Mouse (Mus musculus) myocyte (in vitro differentiated cells): ENCODE results near the gene Zfp36. TPM values are rescaled to one million over a fixed set of nuclear protein-coding genes. Genes with fewer than 3 reads are reported as not detected.

Experiments used
- H3K27me3 ChIP-seq: one replicate; pipeline ENCODE4 v1.6.1; 2011; ENCODE audit not compliant: control insufficient read depth, insufficient read depth, insufficient read length
- H3K36me3 ChIP-seq: one replicate; pipeline ENCODE4 v1.6.1; 2011; ENCODE audit not compliant: control insufficient read depth, insufficient read depth
- H3K4me2 ChIP-seq: one replicate; pipeline ENCODE4 v1.6.1; 2011; ENCODE audit warnings: low read depth, control low read depth
- H3K4me3 ChIP-seq: one replicate; pipeline ENCODE4 v1.5.1; 2011; ENCODE audit warnings: mild to moderate bottlenecking, control low read depth, moderate library complexity
- H3K79me2 ChIP-seq: one replicate; pipeline ENCODE4 v1.6.1; 2011; ENCODE audit not compliant: control insufficient read depth, insufficient read depth
- H3ac ChIP-seq: one replicate; pipeline ENCODE4 v1.6.1; 2011; ENCODE audit not compliant: control insufficient read depth, insufficient read length
- CEBPB ChIP-seq: IDR thresholded peaks from 2 replicates; pipeline ENCODE4 v1.6.1; 2011; ENCODE audit warnings: mild to moderate bottlenecking, moderate library complexity; ENCODE audit not compliant: poor library complexity, insufficient read depth, severe bottlenecking
- E2F4 ChIP-seq: IDR thresholded peaks from one replicate; pipeline ENCODE4 v1.6.1; 2011; ENCODE audit warnings: mild to moderate bottlenecking, control low read depth, moderate library complexity; ENCODE audit not compliant: insufficient read depth
- MAX ChIP-seq: IDR thresholded peaks from one replicate; pipeline ENCODE4 v1.6.1; 2011; ENCODE audit warnings: low read depth, mild to moderate bottlenecking, control low read depth
- MYOD1 ChIP-seq, 3 experiments: IDR thresholded peaks; one replicate each; pipeline ENCODE4 v1.6.1; 2011; ENCODE audit warnings: control low read depth in 2 of 3, low read depth in 2 of 3, mild to moderate bottlenecking in 2 of 3, moderate library complexity in 1 of 3; ENCODE audit not compliant: insufficient read length in 2 of 3, control insufficient read depth in 1 of 3
- MYOG ChIP-seq, 3 experiments: IDR thresholded peaks; one replicate each; pipeline ENCODE4 v1.6.1; 2011; ENCODE audit warnings: control low read depth in 2 of 3, low read depth in 2 of 3, mild to moderate bottlenecking in 2 of 3; ENCODE audit not compliant: insufficient read length in 2 of 3, control insufficient read depth in 1 of 3, insufficient read depth in 1 of 3
- POLR2A ChIP-seq: IDR thresholded peaks from one replicate; pipeline ENCODE4 v1.6.1; 2011; ENCODE audit warnings: low read depth, mild to moderate bottlenecking, control low read depth, moderate library complexity; ENCODE audit not compliant: insufficient read length
- POLR2AphosphoS2 ChIP-seq: IDR thresholded peaks from one replicate; pipeline ENCODE4 v1.6.1; 2011; ENCODE audit warnings: low read depth, control low read depth; ENCODE audit not compliant: insufficient read length
- REST ChIP-seq: IDR thresholded peaks from one replicate; pipeline ENCODE4 v1.6.1; 2011; ENCODE audit warnings: mild to moderate bottlenecking, control low read depth, moderate library complexity; ENCODE audit not compliant: insufficient read depth, insufficient read length
- SRF ChIP-seq: IDR thresholded peaks from one replicate; pipeline ENCODE4 v1.6.1; 2011; ENCODE audit warnings: low read depth; ENCODE audit not compliant: control insufficient read depth, insufficient read length
- TCF12 ChIP-seq: IDR thresholded peaks from one replicate; pipeline ENCODE4 v1.6.1; 2011; ENCODE audit warnings: mild to moderate bottlenecking, control low read depth; ENCODE audit not compliant: poor library complexity, insufficient read depth, severe bottlenecking
- TCF3 ChIP-seq: IDR thresholded peaks from one replicate; pipeline ENCODE4 v1.6.1; 2011; ENCODE audit warnings: low read depth, control low read depth; ENCODE audit not compliant: insufficient read length
- USF1 ChIP-seq: IDR thresholded peaks from one replicate; pipeline ENCODE4 v1.6.1; 2011; ENCODE audit warnings: low read depth, mild to moderate bottlenecking, control low read depth, moderate library complexity
- polyA plus RNA-seq: library from polyadenylated mRNA; unstranded; fragments of >200 nt; fragmentation: generic; extraction: Trizol; gene quantifications from one replicate; pipeline ENCODE4 v1.2.1, GENCODE M21; 2012; ENCODE audit warnings: missing spikeins

Gene Zfp36
- polyA plus RNA-seq, 1 experiment: 7.5 TPM

DNA sequence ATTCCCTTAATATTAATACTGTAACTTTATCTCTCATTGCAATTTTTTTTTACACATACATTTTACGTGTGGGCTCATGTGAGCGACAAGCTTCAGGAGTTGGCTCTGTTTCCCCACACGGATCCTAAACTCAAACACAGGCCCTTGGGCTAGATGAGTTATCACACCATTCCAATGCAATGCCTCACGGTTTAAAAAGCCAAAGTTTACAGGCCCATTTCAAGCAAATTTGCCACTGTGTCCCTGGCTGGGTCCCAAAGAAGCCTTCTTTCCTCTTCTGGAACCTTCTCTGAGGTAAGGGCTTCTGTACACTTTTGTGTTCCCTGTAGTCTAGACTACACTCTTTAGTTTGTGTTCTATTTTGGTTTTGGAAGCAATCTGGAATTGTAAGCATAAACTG, 45.5 kb downstream of the Zfp36 start:
- TF ChIP-seq CEBPB (no peak), POLR2A (no peak), TCF3 (no peak), POLR2AphosphoS2 (no peak), MAX (no peak), REST (no peak), TCF12 (no peak)
- H3K36me3 ChIP-seq: peaks cover 7% of the 10 kb centered on the region
- no peak overlapping the region for H3K4me3 ChIP-seq
- no peaks in the 10 kb centered on the region for H3K27me3 ChIP-seq
- no peak overlapping the region for H3ac ChIP-seq
- H3K4me2 ChIP-seq: no peak overlapping the region
- H3K79me2 ChIP-seq: peaks cover 69% of the 10 kb centered on the region

GRCm38 (mm10) chr7:28328260-28328659, 51.8 kb downstream of the Zfp36 start:
- TF ChIP-seq REST (no peak), MYOD1 (IDR thresholded peaks at IDR 0.05; ENCODE audit: control insufficient read depth in 1 of 3, insufficient read length in 2 of 3, low read depth in 2 of 3) (no peak), TCF3 (no peak), POLR2A (no peak), E2F4 (no peak), USF1 (no peak), SRF (no peak), MAX (no peak), TCF12 (no peak), POLR2AphosphoS2 (no peak), CEBPB (no peak), MYOG (IDR thresholded peaks at IDR 0.05; ENCODE audit: control insufficient read depth in 1 of 3, insufficient read depth in 1 of 3, insufficient read length in 2 of 3, low read depth in 2 of 3) (no peak)
- no peak overlapping the region for H3K4me3 ChIP-seq
- no peak overlapping the region for H3ac ChIP-seq
- H3K79me2 ChIP-seq: peaks cover 16% of the 10 kb centered on the region
- peaks cover 41% of the 10 kb centered on the region for H3K36me3 ChIP-seq
- H3K27me3 ChIP-seq: no peaks in the 10 kb centered on the region
- H3K4me2 ChIP-seq: no peak overlapping the region

Other genes starting within 250 kb of the Zfp36 start
- gene Fbl, start 210.5 kb downstream of the Zfp36 start, polyA plus RNA-seq: 155 TPM
- 25.1 TPM for gene Dyrk1b, start 200.8 kb downstream of the Zfp36 start, polyA plus RNA-seq
- gene Eid2, start 112.4 kb downstream of the Zfp36 start, polyA plus RNA-seq: 6.5 TPM
- 6.1 TPM for gene Eid2b, start 102.5 kb downstream of the Zfp36 start, polyA plus RNA-seq
- not detected for gene Selenov, start 89.1 kb downstream of the Zfp36 start, polyA plus RNA-seq
- 0.02 TPM for gene Dll3, start 78.0 kb downstream of the Zfp36 start, polyA plus RNA-seq
- 83.6 TPM for gene Timm50, start 68.2 kb downstream of the Zfp36 start, polyA plus RNA-seq
- gene Supt5, start 41.5 kb downstream of the Zfp36 start, polyA plus RNA-seq: 84.2 TPM
- gene Rps16, start 29.6 kb downstream of the Zfp36 start, polyA plus RNA-seq: 4,542 TPM
- 15.8 TPM for gene Plekhg2, start 7.7 kb downstream of the Zfp36 start, polyA plus RNA-seq
- 34.2 TPM for gene Med29, start 12.5 kb upstream of the Zfp36 start, polyA plus RNA-seq
- gene Paf1, start 12.7 kb upstream of the Zfp36 start, polyA plus RNA-seq: 34.3 TPM
- not detected for gene Gmfg, start 57.2 kb upstream of the Zfp36 start, polyA plus RNA-seq
- not detected for gene Lrfn1, start 71.7 kb upstream of the Zfp36 start, polyA plus RNA-seq
- not detected for gene Ifnl2, start 130.2 kb upstream of the Zfp36 start, polyA plus RNA-seq
- gene Ifnl3, start 142.6 kb upstream of the Zfp36 start, polyA plus RNA-seq: not detected
- not detected for gene Sycn, start 160.6 kb upstream of the Zfp36 start, polyA plus RNA-seq
- 0.07 TPM for gene Nccrp1, start 167.0 kb upstream of the Zfp36 start, polyA plus RNA-seq
- gene Samd4b, start 217.9 kb upstream of the Zfp36 start, polyA plus RNA-seq: 29.4 TPM
- gene Pak4, start 217.9 kb upstream of the Zfp36 start, polyA plus RNA-seq: 27.5 TPM